Mouse (Mus musculus): ENCODE measurements around the gene Tbcc. TPM values are rescaled to one million over a fixed set of nuclear protein-coding genes. Genes with fewer than 3 reads are reported as not detected.

The Tbcc gene
- polyA plus RNA-seq, 1 experiment from 2014 or later, result 31.8 TPM

GRCm38 (mm10) chr17:46877061-46877460 lies 13.4 kb upstream of the Tbcc start:
- Histone ChIP-seq H3K4me3 (ENCODE audit: low read length) (no peak overlapping the region), H3K4me2 (ENCODE audit: low read depth, low read length) (no peak overlapping the region), H3K27me3 (replicated peaks; ENCODE audit: control insufficient read depth, insufficient read depth, low read length) (no peaks in the 10 kb centered on the region), H3K27ac (ENCODE audit: low read length) (peak overlapping the region; percentile 39; the same call in 1 of the 2 replicates), H3K36me3 (ENCODE audit: control insufficient read depth, insufficient read depth, low read length) (no peaks in the 10 kb centered on the region), H3K4me1 (ENCODE audit: control insufficient read depth, insufficient read depth, low read length) (peaks cover 29% of the 10 kb centered on the region), H3K9ac (ENCODE audit: low read depth, low read length) (no peak overlapping the region), H3K9me3 (ENCODE audit: control insufficient read depth, low read length) (no peaks in the 10 kb centered on the region)
- peak; percentile 1; the same call in 1 of the 2 replicates for ATAC-seq
- 74% methylated on average over 5 of the region's 5 CpGs for WGBS

GRCm38 (mm10) chr17:46879841-46880311 lies 10.6 kb upstream of the Tbcc start:
- ATAC-seq, result peak; percentile 23; the same call in 1 of the 2 replicates
- Histone ChIP-seq H3K36me3 (ENCODE audit: control insufficient read depth, insufficient read depth, low read length) (no peaks in the 10 kb centered on the region), H3K4me3 (ENCODE audit: low read length) (no peak overlapping the region), H3K9ac (ENCODE audit: low read depth, low read length) (no peak overlapping the region), H3K4me1 (ENCODE audit: control insufficient read depth, insufficient read depth, low read length) (peaks cover 17% of the 10 kb centered on the region), H3K27me3 (replicated peaks; ENCODE audit: control insufficient read depth, insufficient read depth, low read length) (no peaks in the 10 kb centered on the region), H3K27ac (ENCODE audit: low read length) (no peak overlapping the region), H3K9me3 (ENCODE audit: control insufficient read depth, low read length) (no peaks in the 10 kb centered on the region), H3K4me2 (ENCODE audit: low read depth, low read length) (no peak overlapping the region)
- 34% methylated on average over 14 of the region's 14 CpGs for WGBS

GRCm38 (mm10) chr17:46880322-46880721 lies 10.2 kb upstream of the Tbcc start:
- H3K27ac ChIP-seq (ENCODE audit: low read length), result no peak overlapping the region
- peaks cover 17% of the 10 kb centered on the region for H3K4me1 ChIP-seq (ENCODE audit: control insufficient read depth, insufficient read depth, low read length)
- no peak overlapping the region for H3K4me3 ChIP-seq (ENCODE audit: low read length)
- no peaks in the 10 kb centered on the region for H3K27me3 ChIP-seq (replicated peaks; ENCODE audit: control insufficient read depth, insufficient read depth, low read length)
- no peak overlapping the region for H3K4me2 ChIP-seq (ENCODE audit: low read depth, low read length)
- H3K9ac ChIP-seq (ENCODE audit: low read depth, low read length), result no peak overlapping the region
- ATAC-seq, result no peak
- H3K9me3 ChIP-seq (ENCODE audit: control insufficient read depth, low read length), result no peaks in the 10 kb centered on the region
- 56% methylated on average over 2 of the region's 2 CpGs for WGBS
- H3K36me3 ChIP-seq (ENCODE audit: control insufficient read depth, insufficient read depth, low read length), result no peaks in the 10 kb centered on the region

- Histone ChIP-seq H3K36me3 (ENCODE audit: control insufficient read depth, insufficient read depth, low read length) (no peaks in the 10 kb centered on the region), H3K27ac (ENCODE audit: low read length) (no peak overlapping the region)
- 86% methylated on average over 6 of the region's 6 CpGs for WGBS
These were observed 8.8 kb upstream of the Tbcc start for GRCm38 (mm10) chr17:46881728-46882127.

GRCm38 (mm10) chr17:46883107-46883506 lies 7.4 kb upstream of the Tbcc start:
- Histone ChIP-seq H3K9me3 (ENCODE audit: control insufficient read depth, low read length) (no peaks in the 10 kb centered on the region), H3K4me1 (ENCODE audit: control insufficient read depth, insufficient read depth, low read length) (peaks cover 11% of the 10 kb centered on the region), H3K27ac (ENCODE audit: low read length) (no peak overlapping the region), H3K9ac (ENCODE audit: low read depth, low read length) (no peak overlapping the region), H3K4me3 (ENCODE audit: low read length) (no peak overlapping the region), H3K27me3 (replicated peaks; ENCODE audit: control insufficient read depth, insufficient read depth, low read length) (no peaks in the 10 kb centered on the region), H3K4me2 (ENCODE audit: low read depth, low read length) (no peak overlapping the region), H3K36me3 (ENCODE audit: control insufficient read depth, insufficient read depth, low read length) (no peaks in the 10 kb centered on the region)
- WGBS, result 71% methylated on average over 9 of the region's 9 CpGs
- ATAC-seq, result peak; percentile 31; the same call in 1 of the 2 replicates

More at GRCm38 (mm10) chr17:46881728-46882127, 8.8 kb upstream of the Tbcc start:
- H3K27me3 ChIP-seq (replicated peaks; ENCODE audit: control insufficient read depth, insufficient read depth, low read length), result no peaks in the 10 kb centered on the region
- H3K4me3 ChIP-seq (ENCODE audit: low read length), result no peak overlapping the region
- H3K9ac ChIP-seq (ENCODE audit: low read depth, low read length), result no peak overlapping the region
- no peak overlapping the region for H3K4me2 ChIP-seq (ENCODE audit: low read depth, low read length)
- no peak for ATAC-seq
- H3K4me1 ChIP-seq (ENCODE audit: control insufficient read depth, insufficient read depth, low read length), result peaks cover 20% of the 10 kb centered on the region
- no peaks in the 10 kb centered on the region for H3K9me3 ChIP-seq (ENCODE audit: control insufficient read depth, low read length)

GRCm38 (mm10) chr17:46884766-46885165 lies 5.7 kb upstream of the Tbcc start:
- no peak overlapping the region for H3K4me3 ChIP-seq (ENCODE audit: low read length)
- no peak for ATAC-seq
- WGBS, result 94% methylated on average over 6 of the region's 6 CpGs
- no peak overlapping the region for H3K4me2 ChIP-seq (ENCODE audit: low read depth, low read length)
- no peaks in the 10 kb centered on the region for H3K27me3 ChIP-seq (replicated peaks; ENCODE audit: control insufficient read depth, insufficient read depth, low read length)
- H3K4me1 ChIP-seq (ENCODE audit: control insufficient read depth, insufficient read depth, low read length), result peaks cover 15% of the 10 kb centered on the region
- no peak overlapping the region for H3K9ac ChIP-seq (ENCODE audit: low read depth, low read length)
- H3K27ac ChIP-seq (ENCODE audit: low read length), result no peak overlapping the region
- H3K9me3 ChIP-seq (ENCODE audit: control insufficient read depth, low read length), result no peaks in the 10 kb centered on the region
- H3K36me3 ChIP-seq (ENCODE audit: control insufficient read depth, insufficient read depth, low read length), result no peaks in the 10 kb centered on the region

GRCm38 (mm10) chr17:46885218-46885909 lies 5.1 kb upstream of the Tbcc start:
- Histone ChIP-seq H3K27ac (ENCODE audit: low read length) (no peak overlapping the region), H3K36me3 (ENCODE audit: control insufficient read depth, insufficient read depth, low read length) (no peaks in the 10 kb centered on the region), H3K9me3 (ENCODE audit: control insufficient read depth, low read length) (no peaks in the 10 kb centered on the region), H3K27me3 (replicated peaks; ENCODE audit: control insufficient read depth, insufficient read depth, low read length) (no peaks in the 10 kb centered on the region), H3K4me2 (ENCODE audit: low read depth, low read length) (peak overlapping the region; percentile 23; the same call in 1 of the 2 replicates), H3K4me3 (ENCODE audit: low read length) (no peak overlapping the region), H3K9ac (ENCODE audit: low read depth, low read length) (no peak overlapping the region), H3K4me1 (ENCODE audit: control insufficient read depth, insufficient read depth, low read length) (peaks cover 12% of the 10 kb centered on the region)
- ATAC-seq, result no peak
- 70% methylated on average over 11 of the region's 11 CpGs for WGBS

GRCm38 (mm10) chr17:46885910-46886643 lies 4.4 kb upstream of the Tbcc start:
- H3K4me2 ChIP-seq (ENCODE audit: low read depth, low read length), result peak overlapping the region; percentile 23; the same call in 1 of the 2 replicates

GRCm38 (mm10) chr17:46888511-46889212 lies 1.8 kb upstream of the Tbcc start:
- Histone ChIP-seq H3K4me1 (ENCODE audit: control insufficient read depth, insufficient read depth, low read length) (peaks cover 27% of the 10 kb centered on the region), H3K9ac (ENCODE audit: low read depth, low read length) (peak overlapping the region; percentile 78; the same call in 1 of the 2 replicates), H3K27ac (ENCODE audit: low read length) (peak overlapping the region; percentile 97; the same call in 1 of the 2 replicates), H3K9me3 (ENCODE audit: control insufficient read depth, low read length) (no peaks in the 10 kb centered on the region), H3K4me2 (ENCODE audit: low read depth, low read length) (peak overlapping the region; percentile 77), H3K36me3 (ENCODE audit: control insufficient read depth, insufficient read depth, low read length) (no peaks in the 10 kb centered on the region), H3K27me3 (replicated peaks; ENCODE audit: control insufficient read depth, insufficient read depth, low read length) (no peaks in the 10 kb centered on the region), H3K4me3 (ENCODE audit: low read length) (peak overlapping the region; percentile 76)
- no peak for ATAC-seq
- WGBS, result 37% methylated on average over 16 of the region's 16 CpGs

More at GRCm38 (mm10) chr17:46885910-46886643, 4.4 kb upstream of the Tbcc start:
- Histone ChIP-seq H3K36me3 (ENCODE audit: control insufficient read depth, insufficient read depth, low read length) (no peaks in the 10 kb centered on the region), H3K9ac (ENCODE audit: low read depth, low read length) (no peak overlapping the region), H3K27ac (ENCODE audit: low read length) (0 out of 2 replicates have a peak overlapping the region, but pooled peaks have one; percentile 16), H3K4me1 (ENCODE audit: control insufficient read depth, insufficient read depth, low read length) (peaks cover 12% of the 10 kb centered on the region), H3K27me3 (replicated peaks; ENCODE audit: control insufficient read depth, insufficient read depth, low read length) (no peaks in the 10 kb centered on the region), H3K9me3 (ENCODE audit: control insufficient read depth, low read length) (no peaks in the 10 kb centered on the region), H3K4me3 (ENCODE audit: low read length) (no peak overlapping the region)
- no peak for ATAC-seq
- 38% methylated on average over 17 of the region's 17 CpGs for WGBS

Measured in intestine, embryonic 16.5 days (tissue).